Mouse (Mus musculus) midbrain, embryonic 13.5 days (tissue): ENCODE data around the gene Mamld1. TPM values are rescaled to one million over a fixed set of nuclear protein-coding genes. Genes with fewer than 3 reads are reported as not detected.

Source experiments
- ATAC-seq: fragments of 200-750 bp; cut with Nextera tagmentation; 2 replicates; pipeline ENCODE4 v1.8.0; 2017; ENCODE audit warnings: mild to moderate bottlenecking, moderate TSS enrichment, moderate library complexity
- H3K27ac ChIP-seq: fragments of 300-500 bp; sonication (generic); 2 replicates; pipeline ENCODE4 v1.5.1; 2015; ENCODE audit warnings: inconsistent platforms, mild to moderate bottlenecking, moderate library complexity
- H3K27me3 ChIP-seq: fragments of 300-500 bp; sonication (generic); 2 replicates; pipeline ENCODE4 v1.6.1; 2015; ENCODE audit warnings: mild to moderate bottlenecking, inconsistent platforms
- H3K36me3 ChIP-seq: fragments of 300-500 bp; sonication (generic); 2 replicates; pipeline ENCODE4 v1.6.1; 2015; ENCODE audit warnings: mild to moderate bottlenecking, inconsistent platforms
- H3K4me1 ChIP-seq: fragments of 300-500 bp; sonication (generic); replicated peaks from 2 replicates; pipeline ENCODE4 v1.6.1; 2015; ENCODE audit warnings: inconsistent platforms
- H3K4me2 ChIP-seq: fragments of 300-500 bp; sonication (generic); replicated peaks from 2 replicates; pipeline ENCODE4 v1.6.1; 2015; ENCODE audit warnings: moderate library complexity, mild to moderate bottlenecking, inconsistent platforms
- H3K4me3 ChIP-seq: fragments of 300-500 bp; sonication (generic); replicated peaks from 2 replicates; pipeline ENCODE4 v1.5.1; 2015; ENCODE audit warnings: mild to moderate bottlenecking, inconsistent platforms
- H3K9ac ChIP-seq: fragments of 300-500 bp; sonication (generic); replicated peaks from 2 replicates; pipeline ENCODE4 v1.6.1; 2015; ENCODE audit warnings: mild to moderate bottlenecking, inconsistent platforms
- H3K9me3 ChIP-seq: fragments of 300-500 bp; sonication (generic); 2 replicates; pipeline ENCODE4 v1.6.1; 2016; ENCODE audit warnings: mild to moderate bottlenecking, inconsistent platforms
- WGBS: fragments of 180-500 bp; shearing (Covaris S2); methylation state at CpG from one replicate; pipeline ENCODE4 v1.1.7; 2015; 5-methylcytosine and 5-hydroxymethylcytosine counted together
- polyA plus RNA-seq: library from polyadenylated mRNA; unstranded; fragments of >200 nt; fragmentation: Nextera tagmentation; extraction: Ambion mirVana; gene quantifications from 2 replicates; pipeline ENCODE4 v1.2.1, GENCODE M21; 2015

Mamld1 gene
- polyA plus RNA-seq, 1 experiment from 2014 or later = 5.3 TPM

DNA sequence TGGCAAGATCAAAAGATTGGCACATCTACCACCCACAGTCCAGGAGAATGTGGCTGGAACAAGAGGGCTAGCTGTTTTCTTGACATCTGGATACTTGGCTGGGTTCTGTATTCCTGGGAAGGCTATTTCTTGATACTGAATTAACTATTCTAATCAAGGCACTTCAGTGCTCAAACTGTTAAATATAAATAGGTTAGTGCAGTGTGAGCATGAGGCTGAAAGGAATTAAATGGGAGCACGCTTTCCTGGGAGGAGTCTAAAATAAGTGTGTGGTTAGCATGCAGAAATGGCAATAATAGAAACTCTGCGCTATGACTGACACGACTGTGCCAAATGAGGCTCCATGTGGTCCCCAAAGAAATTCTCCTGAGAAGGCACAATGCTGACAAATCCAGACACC, 131.5 kb downstream of the Mamld1 start:
- WGBS = 84% methylated on average over 3 of the region's 3 CpGs
- H3K4me1 ChIP-seq = no peaks in the 10 kb centered on the region
- H3K4me3 ChIP-seq = no peak overlapping the region
- no peaks in the 10 kb centered on the region for H3K27me3 ChIP-seq
- H3K9me3 ChIP-seq = no peaks in the 10 kb centered on the region
- no peaks in the 10 kb centered on the region for H3K36me3 ChIP-seq
- no peak for ATAC-seq
- H3K4me2 ChIP-seq = no peak overlapping the region
- H3K9ac ChIP-seq = no peak overlapping the region
- no peak overlapping the region for H3K27ac ChIP-seq

DNA sequence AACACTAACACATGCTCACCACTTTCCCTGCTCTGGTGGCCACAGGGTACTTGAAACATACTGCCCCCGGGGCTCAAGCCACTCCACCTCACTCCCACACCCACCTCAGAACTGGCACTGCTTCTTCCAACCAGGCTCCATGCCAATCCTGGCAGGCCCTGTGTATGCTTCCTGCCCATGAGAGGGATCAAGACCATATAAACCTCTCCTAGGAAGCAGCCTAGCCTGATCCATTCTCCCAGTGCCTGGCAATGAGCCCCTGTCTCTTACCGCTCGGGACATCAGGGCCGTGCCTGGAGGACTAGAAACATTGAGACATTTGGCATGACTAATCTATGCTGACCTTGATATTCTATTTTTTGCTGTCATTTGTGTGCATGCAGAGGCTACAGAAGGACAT, 133.6 kb downstream of the Mamld1 start:
- WGBS = 89% methylated on average over 4 of the region's 4 CpGs
- H3K36me3 ChIP-seq = no peaks in the 10 kb centered on the region
- no peaks in the 10 kb centered on the region for H3K27me3 ChIP-seq
- no peak overlapping the region for H3K27ac ChIP-seq
- no peak overlapping the region for H3K4me2 ChIP-seq
- H3K4me3 ChIP-seq = no peak overlapping the region
- no peaks in the 10 kb centered on the region for H3K9me3 ChIP-seq
- H3K4me1 ChIP-seq = no peaks in the 10 kb centered on the region
- H3K9ac ChIP-seq = no peak overlapping the region
- ATAC-seq = no peak

DNA sequence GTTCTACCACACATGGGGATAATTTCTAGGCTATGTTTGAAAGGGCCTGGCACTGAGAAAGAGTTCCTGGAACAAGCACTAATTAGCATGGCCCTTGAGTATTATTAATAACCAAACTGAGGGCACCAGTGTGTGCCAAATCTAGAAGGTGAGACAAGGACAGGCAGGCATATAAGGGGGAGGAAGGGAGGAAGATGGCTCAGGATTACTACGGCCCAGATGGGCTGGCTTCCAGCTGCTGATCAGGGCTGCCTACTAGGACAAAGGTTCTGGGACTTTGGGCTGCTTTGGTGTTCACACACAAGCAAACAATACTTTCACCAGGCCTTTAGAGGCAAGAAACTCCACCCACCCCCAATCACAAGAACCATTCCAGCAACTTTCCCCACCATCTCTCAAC, 136.3 kb downstream of the Mamld1 start:
- no peak for ATAC-seq
- H3K27ac ChIP-seq = no peak overlapping the region
- 77% methylated on average over 1 of the region's 1 CpGs for WGBS

DNA sequence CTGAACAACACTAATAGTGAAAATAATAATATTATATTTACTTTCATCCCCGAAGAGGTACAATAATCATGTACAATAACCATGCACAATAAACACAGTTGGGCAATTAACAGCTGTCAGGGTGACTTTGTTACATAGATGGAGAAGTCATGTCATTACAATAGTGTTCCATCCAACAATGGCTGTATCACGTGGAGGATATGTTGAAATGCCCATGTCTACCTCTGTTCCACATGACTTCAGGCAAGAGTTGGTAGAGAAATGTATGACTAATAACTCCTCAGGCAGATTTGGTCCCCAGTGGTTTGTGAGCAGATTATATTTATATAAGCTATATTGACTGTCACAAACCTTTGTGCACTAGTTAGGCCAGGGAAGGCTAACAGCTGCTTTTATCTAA, 154.7 kb downstream of the Mamld1 start:
- Histone ChIP-seq H3K4me1 (no peaks in the 10 kb centered on the region), H3K9ac (no peak overlapping the region), H3K36me3 (no peaks in the 10 kb centered on the region), H3K27me3 (no peaks in the 10 kb centered on the region), H3K9me3 (no peaks in the 10 kb centered on the region), H3K4me2 (no peak overlapping the region), H3K27ac (no peak overlapping the region), H3K4me3 (no peak overlapping the region)
- 67% methylated on average over 2 of the region's 2 CpGs for WGBS
- ATAC-seq = no peak

More for the DNA sequence above, 136.3 kb downstream of the Mamld1 start:
- Histone ChIP-seq H3K4me3 (no peak overlapping the region), H3K4me1 (no peaks in the 10 kb centered on the region), H3K27me3 (no peaks in the 10 kb centered on the region), H3K9me3 (no peaks in the 10 kb centered on the region), H3K9ac (no peak overlapping the region), H3K4me2 (no peak overlapping the region), H3K36me3 (no peaks in the 10 kb centered on the region)

Other genes starting within 250 kb of the Mamld1 start
- gene Mtm1, start 160.5 kb downstream of the Mamld1 start, polyA plus RNA-seq = 4.3 and 4.9 TPM in 2 replicates